Mouse (Mus musculus) stomach, postnatal 0 days (tissue): ENCODE data around the gene Tenm2. TPM values are rescaled to one million over a fixed set of nuclear protein-coding genes. Genes with fewer than 3 reads are reported as not detected.

Source experiments
- ATAC-seq: fragments of 200-750 bp; cut with Nextera tagmentation; 2 replicates; pipeline ENCODE4 v1.8.0; 2017; ENCODE audit not compliant: low FRiP score, low TSS enrichment
- DNase-seq: peaks from one replicate; pipeline ENCODE4 v3.0.0-alpha.2; 2016; ENCODE audit warnings: low spot score
- H3K27ac ChIP-seq: fragments of 300-500 bp; sonication (generic); replicated peaks from 2 replicates; pipeline ENCODE4 v1.5.1; 2014; ENCODE audit warnings: mild to moderate bottlenecking, control low read depth
- H3K27me3 ChIP-seq: fragments of 300-500 bp; sonication (generic); 2 replicates; pipeline ENCODE4 v1.6.1; 2014; ENCODE audit warnings: low read length; ENCODE audit not compliant: control insufficient read depth, insufficient read depth
- H3K36me3 ChIP-seq: fragments of 300-500 bp; sonication (generic); 2 replicates; pipeline ENCODE4 v1.6.1; 2014; ENCODE audit warnings: low read length, mixed read lengths; ENCODE audit not compliant: control insufficient read depth, insufficient read depth
- H3K4me1 ChIP-seq: fragments of 300-500 bp; sonication (generic); replicated peaks from 2 replicates; pipeline ENCODE4 v1.6.1; 2014; ENCODE audit warnings: antibody characterized with exemption; ENCODE audit not compliant: control insufficient read depth, insufficient read depth
- H3K4me2 ChIP-seq: fragments of 300-500 bp; sonication (generic); replicated peaks from 2 replicates; pipeline ENCODE4 v1.6.1; 2014; ENCODE audit warnings: low read depth, mild to moderate bottlenecking, control low read depth, moderate library complexity
- H3K4me3 ChIP-seq: fragments of 300-500 bp; sonication (generic); 2 replicates; pipeline ENCODE4 v1.5.1; 2014; ENCODE audit warnings: low read depth, low read length, control low read depth
- H3K9ac ChIP-seq: fragments of 300-500 bp; sonication (generic); 2 replicates; pipeline ENCODE4 v1.6.1; 2014; ENCODE audit warnings: mild to moderate bottlenecking, low read length, control low read depth, mixed read lengths
- H3K9me3 ChIP-seq: fragments of 300-500 bp; sonication (generic); 2 replicates; pipeline ENCODE4 v1.6.1; 2016; ENCODE audit warnings: low read length; ENCODE audit not compliant: control insufficient read depth
- CTCF ChIP-seq: IDR thresholded peaks from 2 replicates; pipeline ENCODE4 v1.5.1; 2016; ENCODE audit warnings: antibody characterized with exemption, low read depth, mild to moderate bottlenecking, moderate library complexity
- EP300 ChIP-seq: optimal IDR thresholded peaks from 2 replicates; pipeline ENCODE3; 2016; ENCODE audit warnings: antibody characterized with exemption
- WGBS: fragments of 180-500 bp; shearing (Covaris S2); extraction: QIAGEN DNeasy Blood & Tissue Kit; methylation state at CpG from one replicate; pipeline ENCODE4 v1.1.7; 2014; 5-methylcytosine and 5-hydroxymethylcytosine counted together
- polyA plus RNA-seq: library from polyadenylated mRNA; unstranded; fragments of >200 nt; fragmentation: Nextera tagmentation; extraction: Ambion mirVana; gene quantifications from 2 replicates; pipeline ENCODE4 v1.2.1, GENCODE M21; 2015

The Tenm2 gene
- 3.2 and 3.6 TPM in 2 replicates for polyA plus RNA-seq

GRCm38 (mm10) chr11:37235914-37236600, at the start of gene Tenm2:
Gene Tenm2 (minus strand): TSS chr11:37235964.
- DNase-seq (peak; percentile 49), ATAC-seq (peak; percentile 85)
- peak within 1 kb of the TSS; percentile 67 for H3K4me3 ChIP-seq
- H3K27ac ChIP-seq: 0 out of 2 replicates have a peak within 1 kb of the TSS, but pooled peaks have one; percentile 49
- H3K4me2 ChIP-seq: peak within 1 kb of the TSS; percentile 93
- TF ChIP-seq EP300 (no peak), CTCF (no peak)
- no peaks in the 10 kb centered on the region for H3K4me1 ChIP-seq
- H3K36me3 ChIP-seq: no peaks in the 10 kb centered on the region
- H3K9me3 ChIP-seq: no peaks in the 10 kb centered on the region
- H3K9ac ChIP-seq: peak within 1 kb of the TSS; percentile 53
- under 1% methylated on average over 56 of the region's 59 CpGs for WGBS
- H3K27me3 ChIP-seq: no peaks in the 10 kb centered on the region

- TF ChIP-seq EP300 (no peak), CTCF (no peak)
- no peak for DNase-seq
- Histone ChIP-seq H3K4me1 (no peaks in the 10 kb centered on the region), H3K9ac (no peak overlapping the region), H3K4me2 (no peak overlapping the region), H3K27me3 (no peaks in the 10 kb centered on the region), H3K9me3 (no peaks in the 10 kb centered on the region), H3K36me3 (no peaks in the 10 kb centered on the region), H3K4me3 (no peak overlapping the region), H3K27ac (no peak overlapping the region)
- WGBS: 72% methylated on average over 2 of the region's 2 CpGs
- ATAC-seq: no peak
These were observed 49.4 kb upstream of the Tenm2 start for GRCm38 (mm10) chr11:37285186-37285585.

- Histone ChIP-seq H3K4me3 (no peak overlapping the region), H3K27me3 (no peaks in the 10 kb centered on the region), H3K4me2 (no peak overlapping the region), H3K4me1 (no peaks in the 10 kb centered on the region), H3K9me3 (no peaks in the 10 kb centered on the region), H3K36me3 (no peaks in the 10 kb centered on the region), H3K27ac (no peak overlapping the region), H3K9ac (no peak overlapping the region)
- DNase-seq (no peak), ATAC-seq (no peak)
- 57% methylated on average over 2 of the region's 2 CpGs for WGBS
- TF ChIP-seq EP300 (no peak), CTCF (no peak)
These were observed 13.0 kb upstream of the Tenm2 start for GRCm38 (mm10) chr11:37248796-37249195.

- Histone ChIP-seq H3K9me3 (no peaks in the 10 kb centered on the region), H3K4me3 (peak overlapping the region; percentile 67), H3K9ac (peak overlapping the region; percentile 53; the same call in 1 of the 2 replicates), H3K27me3 (no peaks in the 10 kb centered on the region), H3K27ac (no peak overlapping the region), H3K36me3 (no peaks in the 10 kb centered on the region), H3K4me1 (no peaks in the 10 kb centered on the region), H3K4me2 (peak overlapping the region; percentile 93)
- ATAC-seq: no peak
- 47% methylated on average over 7 of the region's 7 CpGs for WGBS
- no peak for DNase-seq
- no peak for TF ChIP-seq EP300
- no peak for TF ChIP-seq CTCF
These were observed 1.4 kb upstream of the Tenm2 start for GRCm38 (mm10) chr11:37237096-37237725.

GRCm38 (mm10) chr11:37236601-37237083, 878 bp upstream of the Tenm2 start:
- TF ChIP-seq EP300 (no peak), CTCF (no peak)
- Histone ChIP-seq H3K4me3 (peak overlapping the region; percentile 67), H3K27ac (0 out of 2 replicates have a peak overlapping the region, but pooled peaks have one; percentile 49), H3K9me3 (no peaks in the 10 kb centered on the region), H3K36me3 (no peaks in the 10 kb centered on the region), H3K27me3 (no peaks in the 10 kb centered on the region), H3K4me1 (no peaks in the 10 kb centered on the region), H3K9ac (peak overlapping the region; percentile 53), H3K4me2 (peak overlapping the region; percentile 93)
- ATAC-seq (peak; percentile 67), DNase-seq (peak; percentile 42)
- WGBS: 2% methylated on average over 31 of the region's 31 CpGs
